Mouse (Mus musculus): ENCODE results near the gene Psg17. TPM values are rescaled to one million over a fixed set of nuclear protein-coding genes. Genes with fewer than 3 reads are reported as not detected.
A peak's percentile ranks its signal among the peaks of the same experiment; 100 is the strongest.
"Not testable (repeated sequence)": the region's sequence is repeated elsewhere in the genome, so short reads cannot be mapped to it uniquely, and the experiment has no call there.

The Psg17 gene
- 0.23 and 0.27 TPM in 2 replicates for polyA plus RNA-seq (2014; fragmentation: Nextera tagmentation; extraction: Ambion mirVana)

DNA sequence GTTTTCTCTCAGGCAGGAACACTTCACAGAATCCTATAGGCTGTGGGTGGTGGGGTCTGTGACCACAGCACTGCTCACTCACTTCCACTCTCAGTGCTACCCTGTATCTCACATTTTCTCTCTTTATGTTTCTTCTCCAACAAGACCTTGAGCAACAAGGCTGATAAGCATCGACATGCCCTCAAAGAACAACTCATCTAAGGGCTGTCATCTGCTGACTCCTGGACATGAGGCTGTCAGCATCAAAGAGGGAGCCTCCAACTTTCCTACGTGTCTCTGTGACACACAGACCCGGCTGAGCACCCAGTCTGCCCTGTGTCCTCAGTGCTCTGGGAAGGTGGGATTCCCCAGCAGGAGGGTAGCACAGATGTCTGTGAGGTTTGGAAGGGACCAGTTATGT is at the start of gene Psg17:
Gene Psg17 (minus strand): TSS at position 101 of the 400 bp plus-strand sequence.
- WGBS = 68% methylated on average over 3 of the region's 3 CpGs

DNA sequence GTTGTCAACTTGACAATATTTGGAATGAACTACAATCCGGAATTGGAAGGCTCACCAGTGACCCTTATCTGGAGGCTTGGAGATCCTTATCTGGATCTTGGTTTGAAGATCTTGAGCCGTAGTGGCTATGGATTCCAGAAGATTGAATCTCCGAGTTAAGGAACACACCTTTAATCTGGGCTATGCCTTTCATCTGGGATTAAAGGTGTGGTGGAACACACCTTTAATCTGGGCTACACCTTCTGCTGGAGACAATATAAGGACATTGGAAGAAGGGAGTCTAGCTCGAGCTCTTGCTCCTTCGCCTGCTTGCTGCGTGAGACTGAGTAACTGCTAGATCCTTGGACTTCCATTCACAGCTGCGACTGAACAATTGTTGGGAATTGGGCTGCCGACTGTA is 49.6 kb upstream of the Psg17 start, which contains the start of gene Pglyrp1:
Gene Pglyrp1 (plus strand): TSS at position 301 of the 400 bp plus-strand sequence.
- H3K4me2 ChIP-seq (replicated peaks; ENCODE audit: low read depth, low read length); ATAC-seq (ENCODE audit: insufficient number of reproducible peaks, insufficient read depth, low FRiP score, low read depth): not testable (repeated sequence)
- no CpG with 5 or more reads among the region's 8 CpGs for WGBS

More for the DNA sequence above, at the start of gene Psg17:
- Histone ChIP-seq H3K4me3 (ENCODE audit: low read depth, low read length) (no peak within 1 kb of the TSS), H3K9me3 (ENCODE audit: control insufficient read depth, low read depth, low read length) (no peaks in the 10 kb centered on the region), H3K27ac (ENCODE audit: low read length) (no peak within 1 kb of the TSS), H3K4me1 (ENCODE audit: control insufficient read depth, insufficient read depth, low read length) (no peaks in the 10 kb centered on the region), H3K4me2 (replicated peaks; ENCODE audit: low read depth, low read length) (no peak within 1 kb of the TSS), H3K27me3 (ENCODE audit: control insufficient read depth, insufficient read depth, low read length) (no peaks in the 10 kb centered on the region), H3K36me3 (ENCODE audit: control insufficient read depth, insufficient read depth, low read length) (no peaks in the 10 kb centered on the region), H3K9ac (replicated peaks; ENCODE audit: low read depth, low read length) (no peak within 1 kb of the TSS)
- no peak for ATAC-seq (ENCODE audit: insufficient number of reproducible peaks, insufficient read depth, low FRiP score, low read depth)

DNA sequence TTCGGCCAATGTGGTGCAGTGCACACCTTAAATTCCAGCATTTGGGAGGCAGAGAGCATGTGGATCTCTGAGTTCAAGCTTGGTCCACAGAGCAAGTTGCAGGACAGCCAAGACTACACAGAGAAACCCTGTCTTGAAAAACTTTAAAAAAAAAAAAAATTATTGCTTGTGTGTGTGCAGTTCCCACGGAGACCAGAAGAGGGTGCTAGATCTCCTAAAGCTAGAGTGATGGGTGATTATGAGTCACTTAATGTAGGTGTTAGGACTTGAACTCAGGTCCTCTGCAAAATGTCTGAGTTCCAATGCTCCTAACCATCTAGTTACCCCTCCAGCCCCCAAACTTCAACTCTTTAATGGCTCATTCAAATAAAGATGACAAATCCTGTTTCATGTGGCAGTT is 47.1 kb upstream of the Psg17 start:
- Histone ChIP-seq H3K27me3 (ENCODE audit: control insufficient read depth, insufficient read depth, low read length) (no peaks in the 10 kb centered on the region), H3K4me2 (replicated peaks; ENCODE audit: low read depth, low read length) (no peak overlapping the region), H3K9ac (replicated peaks; ENCODE audit: low read depth, low read length) (no peak overlapping the region), H3K4me1 (ENCODE audit: control insufficient read depth, insufficient read depth, low read length) (0 out of 2 replicates have a peak, but pooled peaks cover 3% of the 10 kb centered on the region), H3K9me3 (ENCODE audit: control insufficient read depth, low read depth, low read length) (0 out of 2 replicates have a peak, but pooled peaks cover 6% of the 10 kb centered on the region), H3K36me3 (ENCODE audit: control insufficient read depth, insufficient read depth, low read length) (no peaks in the 10 kb centered on the region), H3K27ac (ENCODE audit: low read length) (no peak overlapping the region), H3K4me3 (ENCODE audit: low read depth, low read length) (no peak overlapping the region)
- no peak for ATAC-seq (ENCODE audit: insufficient number of reproducible peaks, insufficient read depth, low FRiP score, low read depth)
- WGBS = 90% methylated on average over 2 of the region's 2 CpGs

More for the DNA sequence above, 49.6 kb upstream of the Psg17 start, which contains the start of gene Pglyrp1:
- H3K27me3 ChIP-seq (ENCODE audit: control insufficient read depth, insufficient read depth, low read length); H3K4me3 ChIP-seq (ENCODE audit: low read depth, low read length); H3K9ac ChIP-seq (replicated peaks; ENCODE audit: low read depth, low read length); H3K9me3 ChIP-seq (ENCODE audit: control insufficient read depth, low read depth, low read length); H3K36me3 ChIP-seq (ENCODE audit: control insufficient read depth, insufficient read depth, low read length); H3K27ac ChIP-seq (ENCODE audit: low read length); H3K4me1 ChIP-seq (ENCODE audit: control insufficient read depth, insufficient read depth, low read length): not testable (repeated sequence)

DNA sequence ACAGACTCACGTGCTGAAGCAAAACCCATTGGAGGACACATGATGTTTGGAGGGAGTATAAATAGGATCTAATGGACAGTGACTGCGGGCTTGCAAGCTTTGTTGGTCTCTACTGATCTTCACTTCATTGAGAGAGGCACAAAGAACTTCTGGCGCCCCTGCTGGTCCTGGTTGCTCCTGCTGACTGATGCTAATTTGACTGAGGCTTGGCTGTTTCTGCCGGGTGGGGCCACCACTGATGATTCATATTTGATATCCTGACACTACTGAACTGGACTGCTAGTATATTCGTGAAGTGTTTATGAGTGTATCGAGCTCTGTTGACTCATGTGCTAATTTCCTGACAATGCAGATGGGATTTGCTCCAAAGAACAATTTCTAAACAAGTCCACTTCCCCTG is 41.4 kb upstream of the Psg17 start:
- no peak overlapping the region for H3K9ac ChIP-seq (replicated peaks; ENCODE audit: low read depth, low read length)
- ATAC-seq (ENCODE audit: insufficient number of reproducible peaks, insufficient read depth, low FRiP score, low read depth) = no peak
- no peaks in the 10 kb centered on the region for H3K9me3 ChIP-seq (ENCODE audit: control insufficient read depth, low read depth, low read length)
- no peak overlapping the region for H3K4me2 ChIP-seq (replicated peaks; ENCODE audit: low read depth, low read length)
- 85% methylated on average over 6 of the region's 6 CpGs for WGBS
- H3K36me3 ChIP-seq (ENCODE audit: control insufficient read depth, insufficient read depth, low read length) = no peaks in the 10 kb centered on the region
- H3K4me3 ChIP-seq (ENCODE audit: low read depth, low read length) = no peak overlapping the region
- peaks cover 8% of the 10 kb centered on the region; the same call in 1 of the 2 replicates for H3K4me1 ChIP-seq (ENCODE audit: control insufficient read depth, insufficient read depth, low read length)
- H3K27ac ChIP-seq (ENCODE audit: low read length) = no peak overlapping the region
- H3K27me3 ChIP-seq (ENCODE audit: control insufficient read depth, insufficient read depth, low read length) = no peaks in the 10 kb centered on the region

DNA sequence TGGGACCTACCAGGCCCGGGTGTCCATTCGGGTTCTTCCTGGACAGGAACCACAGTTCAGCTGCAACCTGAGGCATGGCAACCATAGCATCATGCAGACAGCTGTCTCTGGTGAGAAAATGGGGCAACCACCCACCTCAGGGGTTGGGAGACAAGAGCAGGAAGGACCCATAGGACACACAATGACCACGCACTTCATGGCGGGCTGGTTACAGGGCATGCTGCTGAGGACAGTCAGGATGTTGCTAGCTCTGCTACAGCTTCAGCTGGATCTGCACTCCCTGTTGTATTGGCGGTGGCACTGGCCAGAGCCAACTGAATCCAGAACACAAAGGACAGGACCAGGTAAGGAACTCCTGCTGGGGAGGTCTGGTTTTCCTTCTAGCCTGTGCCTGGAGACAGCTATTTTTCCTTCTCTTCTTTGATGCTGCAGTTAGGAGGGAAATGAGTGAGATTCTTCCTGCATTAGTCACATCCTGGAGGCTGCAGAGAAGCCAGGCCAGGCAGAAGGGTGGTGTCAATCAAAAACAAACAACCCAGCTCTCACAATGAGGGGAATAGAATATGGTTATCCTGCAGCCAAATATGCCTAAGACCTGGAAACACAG is 37.0 kb upstream of the Psg17 start:
- H3K4me2 ChIP-seq (replicated peaks; ENCODE audit: low read depth, low read length) = no peak overlapping the region
- no peak overlapping the region for H3K9ac ChIP-seq (replicated peaks; ENCODE audit: low read depth, low read length)
- ATAC-seq (ENCODE audit: insufficient number of reproducible peaks, insufficient read depth, low FRiP score, low read depth) = no peak
- H3K4me1 ChIP-seq (ENCODE audit: control insufficient read depth, insufficient read depth, low read length) = peaks cover 8% of the 10 kb centered on the region; the same call in 1 of the 2 replicates
- H3K27ac ChIP-seq (ENCODE audit: low read length) = peak overlapping the region; percentile 15; the same call in 1 of the 2 replicates
- no peak overlapping the region for H3K4me3 ChIP-seq (ENCODE audit: low read depth, low read length)
- no peaks in the 10 kb centered on the region for H3K27me3 ChIP-seq (ENCODE audit: control insufficient read depth, insufficient read depth, low read length)
- no peaks in the 10 kb centered on the region for H3K9me3 ChIP-seq (ENCODE audit: control insufficient read depth, low read depth, low read length)
- no peaks in the 10 kb centered on the region for H3K36me3 ChIP-seq (ENCODE audit: control insufficient read depth, insufficient read depth, low read length)
- 73% methylated on average over 5 of the region's 5 CpGs for WGBS

DNA sequence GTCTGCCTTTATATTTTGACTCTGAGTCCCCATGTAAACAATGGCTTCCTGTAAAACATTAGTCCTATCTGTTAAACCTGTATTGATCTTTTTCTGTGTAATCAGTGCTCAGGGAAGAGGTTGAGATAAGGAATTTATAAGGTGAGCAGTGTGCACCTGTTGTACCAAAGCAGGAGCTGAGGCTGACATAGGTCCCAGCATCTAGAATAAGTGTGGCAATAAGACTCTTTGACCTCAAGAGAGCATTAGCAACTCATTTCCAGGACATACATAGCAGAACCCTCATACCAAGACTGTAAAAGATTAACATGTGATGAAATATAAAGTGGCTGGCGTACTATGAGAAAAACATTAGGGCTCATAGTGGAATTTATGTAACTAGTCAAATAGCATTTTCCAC is 27.0 kb upstream of the Psg17 start:
- H3K27ac ChIP-seq (ENCODE audit: low read length) = no peak overlapping the region
- no peak overlapping the region for H3K4me2 ChIP-seq (replicated peaks; ENCODE audit: low read depth, low read length)
- H3K9ac ChIP-seq (replicated peaks; ENCODE audit: low read depth, low read length) = no peak overlapping the region
- H3K27me3 ChIP-seq (ENCODE audit: control insufficient read depth, insufficient read depth, low read length) = no peaks in the 10 kb centered on the region
- H3K4me3 ChIP-seq (ENCODE audit: low read depth, low read length) = no peak overlapping the region
- no peaks in the 10 kb centered on the region for H3K36me3 ChIP-seq (ENCODE audit: control insufficient read depth, insufficient read depth, low read length)
- H3K9me3 ChIP-seq (ENCODE audit: control insufficient read depth, low read depth, low read length) = no peaks in the 10 kb centered on the region
- 67% methylated on average over 1 of the region's 1 CpGs for WGBS
- ATAC-seq (ENCODE audit: insufficient number of reproducible peaks, insufficient read depth, low FRiP score, low read depth) = no peak
- H3K4me1 ChIP-seq (ENCODE audit: control insufficient read depth, insufficient read depth, low read length) = no peaks in the 10 kb centered on the region

DNA sequence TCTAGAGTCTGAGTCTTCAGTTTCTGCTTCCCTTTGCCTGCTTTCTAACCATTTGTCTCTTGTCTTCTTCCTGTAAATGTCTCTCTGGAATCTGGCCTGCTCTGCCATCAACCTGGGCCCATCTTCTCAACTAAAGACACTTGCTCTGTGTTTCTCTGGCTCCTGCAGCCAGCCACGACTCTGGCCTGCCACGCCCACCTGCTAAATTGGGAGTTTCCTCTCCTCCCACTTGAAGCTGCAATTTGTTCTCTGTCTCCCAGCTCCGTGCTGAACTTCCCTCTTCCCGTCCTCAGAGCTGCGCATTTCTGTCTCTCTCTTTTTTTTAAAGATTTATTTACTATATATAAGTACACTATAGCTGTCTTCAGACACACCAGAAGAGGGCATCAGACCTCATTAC is 23.4 kb upstream of the Psg17 start:
- H3K27me3 ChIP-seq (ENCODE audit: control insufficient read depth, insufficient read depth, low read length) = no peaks in the 10 kb centered on the region
- H3K36me3 ChIP-seq (ENCODE audit: control insufficient read depth, insufficient read depth, low read length) = no peaks in the 10 kb centered on the region
- H3K4me3 ChIP-seq (ENCODE audit: low read depth, low read length) = no peak overlapping the region
- no peak for ATAC-seq (ENCODE audit: insufficient number of reproducible peaks, insufficient read depth, low FRiP score, low read depth)
- no peak overlapping the region for H3K27ac ChIP-seq (ENCODE audit: low read length)
- no peak overlapping the region for H3K9ac ChIP-seq (replicated peaks; ENCODE audit: low read depth, low read length)
- no peaks in the 10 kb centered on the region for H3K9me3 ChIP-seq (ENCODE audit: control insufficient read depth, low read depth, low read length)
- 27% methylated on average over 5 of the region's 5 CpGs for WGBS
- H3K4me2 ChIP-seq (replicated peaks; ENCODE audit: low read depth, low read length) = no peak overlapping the region
- no peaks in the 10 kb centered on the region for H3K4me1 ChIP-seq (ENCODE audit: control insufficient read depth, insufficient read depth, low read length)

DNA sequence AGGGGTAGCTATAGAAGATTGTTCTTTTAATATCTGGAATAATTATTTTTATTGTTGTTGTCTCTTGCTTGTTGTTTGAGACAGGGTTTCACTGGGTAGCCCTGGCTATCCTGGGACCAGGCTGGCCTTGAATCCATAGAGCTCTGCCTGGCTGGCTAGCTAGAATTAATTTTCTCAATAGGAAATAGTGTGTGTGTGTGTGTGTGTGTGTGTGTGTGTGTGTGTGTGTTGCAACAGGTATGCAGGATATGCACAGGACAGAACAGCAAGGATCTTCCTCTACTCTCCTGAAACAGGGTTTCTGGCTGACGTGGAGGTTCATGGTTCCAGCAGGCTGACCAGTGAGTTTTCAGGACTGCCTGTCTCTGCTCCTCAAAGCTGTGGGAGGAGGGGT is 19.8 kb upstream of the Psg17 start:
- 0 out of 2 replicates have a peak overlapping the region, but pooled peaks have one; percentile 4 for H3K4me3 ChIP-seq (ENCODE audit: low read depth, low read length)
- H3K9me3 ChIP-seq (ENCODE audit: control insufficient read depth, low read depth, low read length) = no peaks in the 10 kb centered on the region
- H3K9ac ChIP-seq (replicated peaks; ENCODE audit: low read depth, low read length) = no peak overlapping the region
- no peaks in the 10 kb centered on the region for H3K27me3 ChIP-seq (ENCODE audit: control insufficient read depth, insufficient read depth, low read length)
- H3K4me1 ChIP-seq (ENCODE audit: control insufficient read depth, insufficient read depth, low read length) = no peaks in the 10 kb centered on the region
- 72% methylated on average over 1 of the region's 1 CpGs for WGBS
- peak overlapping the region; percentile 73; the same call in 1 of the 2 replicates for H3K27ac ChIP-seq (ENCODE audit: low read length)
- H3K36me3 ChIP-seq (ENCODE audit: control insufficient read depth, insufficient read depth, low read length) = no peaks in the 10 kb centered on the region
- ATAC-seq (ENCODE audit: insufficient number of reproducible peaks, insufficient read depth, low FRiP score, low read depth) = peak; percentile 20; the same call in 1 of the 2 replicates
- H3K4me2 ChIP-seq (replicated peaks; ENCODE audit: low read depth, low read length) = peak overlapping the region; percentile 58
